Mouse (Mus musculus): ENCODE measurements at regions not wholly inside any gene's neighbourhood (a gene's known extent, or its start where the extent isn't known, plus 50 kb on each side); places are given as distances from the start of the nearest gene placed in this dataset.

- no peak for TF ChIP-seq CTCF (conservative IDR thresholded peaks at IDR 0.05; ENCODE audit: low read length)
- TF ChIP-seq POU5F1 (IDR thresholded peaks at IDR 0.05; ENCODE audit: borderline replicate concordance, low read length) = no peak
- TF ChIP-seq NANOG (IDR thresholded peaks at IDR 0.05; ENCODE audit: borderline replicate concordance, low read length) = no peak
Measured at GRCm38 (mm10) chr4:131149466-131149865, 205.3 kb downstream of the Matn1 start.

All from E14TG2a.4 (cell line).